Mouse (Mus musculus) C2C12 (cell line): Measurements from ENCODE around the gene Nova2. TPM values are rescaled to one million over a fixed set of nuclear protein-coding genes. Genes with fewer than 3 reads are reported as not detected.

ENCODE experiments used
- H3K27me3 ChIP-seq: one replicate; pipeline ENCODE4 v1.6.1; 2011; ENCODE audit not compliant: control insufficient read depth, insufficient read depth, insufficient read length
- H3K36me3 ChIP-seq: one replicate; pipeline ENCODE4 v1.6.1; 2011; ENCODE audit not compliant: control insufficient read depth, insufficient read depth
- H3K4me3 ChIP-seq: one replicate; pipeline ENCODE4 v1.5.1; 2011; ENCODE audit warnings: mild to moderate bottlenecking, control low read depth; ENCODE audit not compliant: poor library complexity, insufficient read depth, severe bottlenecking
- H3K79me2 ChIP-seq: one replicate; pipeline ENCODE4 v1.6.1; 2011; ENCODE audit not compliant: control insufficient read depth, insufficient read depth
- H3K79me3 ChIP-seq: one replicate; pipeline ENCODE4 v1.6.1; 2011; ENCODE audit warnings: low read depth, control low read depth
- H3ac ChIP-seq: one replicate; pipeline ENCODE3; 2011; ENCODE audit warnings: low read depth; ENCODE audit not compliant: control insufficient read depth, insufficient read length
- CEBPB ChIP-seq: IDR thresholded peaks from one replicate; pipeline ENCODE4 v1.6.1; 2011; ENCODE audit warnings: low read depth, mild to moderate bottlenecking, control low read depth, moderate library complexity
- CTCF ChIP-seq: IDR thresholded peaks from one replicate; pipeline ENCODE4 v1.5.1; 2011; ENCODE audit not compliant: control insufficient read depth, insufficient read depth, insufficient read length
- FOSL1 ChIP-seq: IDR thresholded peaks from one replicate; pipeline ENCODE4 v1.8.0; 2011; ENCODE audit warnings: mild to moderate bottlenecking, low read length; ENCODE audit not compliant: poor library complexity, insufficient read depth, severe bottlenecking
- MAX ChIP-seq: IDR thresholded peaks from one replicate; pipeline ENCODE4 v1.6.1; 2011; ENCODE audit warnings: mild to moderate bottlenecking, control low read depth
- MYOD1 ChIP-seq: IDR thresholded peaks from one replicate; pipeline ENCODE4 v1.6.1; 2011; ENCODE audit warnings: low read depth; ENCODE audit not compliant: control insufficient read depth, insufficient read length
- MYOG ChIP-seq: IDR thresholded peaks from one replicate; pipeline ENCODE4 v1.6.1; 2011; ENCODE audit not compliant: control insufficient read depth, insufficient read length; ENCODE audit errors: extremely low read depth
- USF1 ChIP-seq: IDR thresholded peaks from one replicate; pipeline ENCODE4 v1.6.1; 2011; ENCODE audit warnings: low read depth, mild to moderate bottlenecking, control low read depth, moderate library complexity
- polyA plus RNA-seq: library from polyadenylated mRNA; unstranded; fragments of >200 nt; fragmentation: generic; extraction: Trizol; gene quantifications from one replicate; pipeline ENCODE4 v1.2.1, GENCODE M21; 2012; ENCODE audit warnings: missing spikeins

Gene Nova2
- polyA plus RNA-seq, 1 experiment: 0.05 TPM

GRCm38 (mm10) chr7:19004631-19005079, 79.0 kb downstream of the Nova2 start:
- no peak for TF ChIP-seq MYOD1
- no peak for TF ChIP-seq USF1
- TF ChIP-seq MAX: no peak
- TF ChIP-seq CEBPB: no peak
- no peak for TF ChIP-seq MYOG
- no peak for TF ChIP-seq CTCF
- TF ChIP-seq FOSL1: no peak
- Histone ChIP-seq H3K27me3 (no peaks in the 10 kb centered on the region), H3K79me3 (peaks cover 18% of the 10 kb centered on the region), H3K4me3 (peak overlapping the region; percentile 45), H3K79me2 (peaks cover 33% of the 10 kb centered on the region), H3ac (peak overlapping the region; percentile 97), H3K36me3 (peaks cover 4% of the 10 kb centered on the region)

- Histone ChIP-seq H3K4me3 (no peak overlapping the region), H3K27me3 (no peaks in the 10 kb centered on the region), H3K79me2 (peaks cover 33% of the 10 kb centered on the region), H3K36me3 (peaks cover 4% of the 10 kb centered on the region), H3ac (peak overlapping the region; percentile 97), H3K79me3 (peaks cover 18% of the 10 kb centered on the region)
- TF ChIP-seq MYOG (no peak), USF1 (no peak)
Measured at GRCm38 (mm10) chr7:19005417-19006121, 79.9 kb downstream of the Nova2 start.

GRCm38 (mm10) chr7:19006476-19006875, 80.8 kb downstream of the Nova2 start:
- no peak overlapping the region for H3ac ChIP-seq
- TF ChIP-seq USF1: no peak
- TF ChIP-seq CTCF: peak; percentile 95
- no peak overlapping the region for H3K4me3 ChIP-seq
- peaks cover 4% of the 10 kb centered on the region for H3K36me3 ChIP-seq
- no peaks in the 10 kb centered on the region for H3K27me3 ChIP-seq
- H3K79me2 ChIP-seq: peaks cover 33% of the 10 kb centered on the region
- peaks cover 18% of the 10 kb centered on the region for H3K79me3 ChIP-seq

- no peak for TF ChIP-seq CEBPB
- no peak for TF ChIP-seq FOSL1
- TF ChIP-seq USF1: no peak
- no peak for TF ChIP-seq MYOD1
- no peak for TF ChIP-seq MYOG
- TF ChIP-seq CTCF: no peak
- TF ChIP-seq MAX: no peak
- H3K36me3 ChIP-seq: peaks cover 4% of the 10 kb centered on the region
- H3K79me3 ChIP-seq: peaks cover 18% of the 10 kb centered on the region
- H3K27me3 ChIP-seq: no peaks in the 10 kb centered on the region
- no peak overlapping the region for H3K4me3 ChIP-seq
- H3ac ChIP-seq: no peak overlapping the region
- peaks cover 33% of the 10 kb centered on the region for H3K79me2 ChIP-seq
Measured at GRCm38 (mm10) chr7:19007026-19007977, 81.6 kb downstream of the Nova2 start.

- TF ChIP-seq MAX: no peak
- no peak for TF ChIP-seq CEBPB
- Histone ChIP-seq H3K4me3 (no peak overlapping the region), H3ac (no peak overlapping the region), H3K79me2 (peaks cover 19% of the 10 kb centered on the region), H3K79me3 (peaks cover 10% of the 10 kb centered on the region), H3K27me3 (no peaks in the 10 kb centered on the region), H3K36me3 (peaks cover 4% of the 10 kb centered on the region)
Measured at GRCm38 (mm10) chr7:19010581-19010980, 84.9 kb downstream of the Nova2 start.

- Histone ChIP-seq H3K79me3 (no peaks in the 10 kb centered on the region), H3K79me2 (peaks cover 4% of the 10 kb centered on the region), H3K27me3 (no peaks in the 10 kb centered on the region), H3K36me3 (no peaks in the 10 kb centered on the region), H3K4me3 (no peak overlapping the region), H3ac (no peak overlapping the region)
- TF ChIP-seq USF1: no peak
- no peak for TF ChIP-seq MYOD1
- no peak for TF ChIP-seq FOSL1
- TF ChIP-seq CTCF: no peak
- no peak for TF ChIP-seq MYOG
- TF ChIP-seq CEBPB: no peak
- no peak for TF ChIP-seq MAX
Measured at GRCm38 (mm10) chr7:19012025-19012621, 86.4 kb downstream of the Nova2 start.
